Mouse (Mus musculus) layer of hippocampus, adult 2 months (tissue): ENCODE measurements around the gene Cript. TPM values are rescaled to one million over a fixed set of nuclear protein-coding genes. Genes with fewer than 3 reads are reported as not detected.
A peak's percentile ranks its signal among the peaks of the same experiment; 100 is the strongest.

Experiments used
- DNase-seq, 2 experiments: peaks; one replicate each; pipeline ENCODE4 v3.0.0; 2022; ENCODE audit warnings: low spot score in 2 of 2
- H3K27ac ChIP-seq: fragments of 200-600 bp; 2 replicates; pipeline ENCODE4 v1.8.1; 2022
- H3K4me3 ChIP-seq: fragments of 200-600 bp; 2 replicates; pipeline ENCODE4 v1.8.1; 2022; ENCODE audit warnings: mild to moderate bottlenecking
- CTCF ChIP-seq: fragments of 200-600 bp; conservative IDR thresholded peaks from 2 replicates; pipeline ENCODE4 v1.8.1; 2022; ENCODE audit warnings: antibody characterized with exemption, mild to moderate bottlenecking, moderate library complexity
- total RNA-seq, 2 experiments: library from RNA; stranded (reverse); gene quantifications; 2 replicates each; pipeline ENCODE4 v1.2.3; 2021

Gene Cript
- total RNA-seq, 2 experiments from 2014 or later, result 52.3 to 52.5 TPM

DNA sequence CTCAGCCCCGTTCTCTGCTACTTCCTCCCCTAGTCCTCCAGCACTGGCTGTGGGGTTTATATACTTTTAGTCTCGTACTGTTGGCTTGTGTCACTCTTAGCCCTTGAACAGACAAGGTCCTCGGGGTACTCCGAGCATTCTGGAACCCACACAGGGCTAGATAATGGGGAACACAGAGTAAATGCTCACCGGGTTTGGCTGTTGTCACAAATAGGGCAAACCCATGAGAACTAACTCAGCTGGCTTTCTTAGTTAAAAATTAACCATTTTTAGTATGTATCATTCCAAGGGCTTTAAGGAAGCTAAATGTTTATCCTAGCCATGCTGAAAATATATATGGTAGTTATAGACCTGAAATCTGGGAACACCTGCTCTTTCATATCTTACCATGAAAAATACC is 5.7 kb upstream of the Cript start:
- no peak overlapping the region for H3K4me3 ChIP-seq
- no peak for TF ChIP-seq CTCF
- no peak overlapping the region for H3K27ac ChIP-seq
- DNase-seq, result no peak

DNA sequence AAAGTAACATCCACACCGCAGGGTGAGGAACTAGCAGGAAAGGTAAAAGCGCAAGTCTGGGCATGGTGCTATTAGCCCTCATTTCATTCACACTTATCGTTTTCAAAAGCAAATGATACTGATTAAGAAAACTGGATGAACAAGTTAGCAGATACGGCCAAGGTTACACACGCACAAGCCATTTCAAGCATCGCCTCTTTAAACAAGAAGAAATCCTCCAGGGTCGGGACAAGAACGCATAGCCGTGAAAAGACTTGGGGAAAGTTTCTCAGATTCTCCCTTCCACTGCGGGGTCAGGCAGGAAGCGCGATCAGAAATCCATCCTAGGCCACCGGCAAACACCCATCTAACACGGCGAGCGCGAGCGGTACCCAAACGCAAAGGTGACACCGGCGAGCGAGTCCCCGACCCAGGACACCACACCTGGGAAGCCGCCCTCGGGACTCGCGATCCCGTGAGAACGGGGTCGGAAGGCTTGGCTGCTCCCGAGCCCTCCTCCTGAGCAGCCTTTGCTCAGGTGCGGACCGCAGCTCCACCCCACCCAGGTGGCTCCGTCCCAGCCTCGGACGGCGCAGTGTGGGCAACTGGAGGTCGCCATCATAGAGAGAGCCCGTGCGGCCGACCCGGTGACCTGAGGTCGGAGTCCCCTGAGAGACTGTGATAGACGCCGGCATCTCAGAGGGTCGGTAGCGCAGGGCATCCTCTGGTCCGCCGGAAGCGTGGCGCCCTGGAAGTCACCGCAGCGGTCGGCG is 683 bp upstream of the Cript start:
- Histone ChIP-seq H3K4me3 (peak overlapping the region; percentile 96), H3K27ac (peak overlapping the region; percentile 86)
- no peak for TF ChIP-seq CTCF
- DNase-seq, result no peak

DNA sequence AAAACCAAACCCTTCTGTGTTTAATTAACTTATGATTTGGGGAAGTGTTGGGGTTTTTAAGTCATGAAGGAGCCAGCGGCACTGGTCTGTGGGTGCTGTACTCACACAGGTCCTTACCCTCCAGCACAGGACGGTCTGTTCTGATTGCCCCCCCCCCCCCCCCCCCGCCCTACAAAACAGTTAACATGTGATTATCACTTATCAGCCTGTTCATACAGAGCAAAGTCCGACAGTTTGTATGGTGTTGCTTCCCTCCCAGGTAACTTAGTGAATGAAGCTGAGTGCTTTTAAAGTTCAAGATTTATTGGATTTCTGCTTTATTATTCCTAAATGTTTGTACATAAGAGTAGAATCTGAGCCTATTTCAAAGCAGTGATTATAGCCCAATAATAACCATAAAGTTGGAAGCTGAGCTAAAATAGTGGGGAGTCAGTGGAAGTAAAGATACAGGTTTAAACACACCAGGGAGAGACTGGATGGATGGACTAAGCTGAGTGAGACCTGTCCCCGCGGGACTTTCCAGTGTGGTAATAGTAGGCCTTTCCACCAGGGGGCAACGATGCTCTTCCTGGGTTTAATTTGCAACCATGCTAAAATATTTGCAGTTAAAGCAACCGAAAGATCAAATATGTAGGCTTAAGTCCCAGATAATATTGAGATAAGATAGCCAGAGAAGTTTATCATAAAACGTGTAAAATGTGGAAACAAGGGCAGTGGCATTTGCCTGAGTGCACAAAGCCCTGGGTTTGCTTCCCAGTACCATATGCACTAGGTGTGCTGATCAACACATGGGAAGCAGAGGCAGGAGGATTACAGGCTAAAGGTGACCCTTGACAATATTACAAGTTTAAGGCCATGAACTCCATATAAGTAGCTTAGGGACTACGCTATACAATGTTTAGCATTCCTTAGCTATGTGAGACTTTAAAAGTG is 11.1 kb downstream of the Cript start:
- Histone ChIP-seq H3K4me3 (no peak overlapping the region), H3K27ac (no peak overlapping the region)
- peak; percentile 89 for TF ChIP-seq CTCF
- peak in 1 of 2 experiments; percentile 45 for DNase-seq

DNA sequence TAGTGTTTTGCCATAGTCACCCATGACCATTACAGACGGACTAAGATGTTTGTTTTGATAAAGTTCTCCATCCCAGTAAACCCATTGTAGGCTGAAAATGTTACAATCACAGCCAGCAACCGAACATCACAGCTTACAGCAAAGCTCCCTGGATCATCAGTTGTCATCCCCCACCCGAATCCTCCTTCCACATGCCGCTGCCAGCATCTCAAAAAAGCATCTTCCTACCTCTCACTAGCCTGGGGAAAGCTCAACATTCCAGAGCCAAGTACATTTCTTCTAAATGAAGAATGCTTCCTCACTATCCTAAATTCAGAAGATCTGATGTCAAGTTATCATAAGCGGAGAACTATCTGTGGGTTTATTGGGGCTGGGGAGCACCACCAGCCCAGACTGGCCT is 13.1 kb downstream of the Cript start:
- no peak overlapping the region for H3K27ac ChIP-seq
- H3K4me3 ChIP-seq, result no peak overlapping the region
- TF ChIP-seq CTCF, result no peak
- DNase-seq, result no peak

DNA sequence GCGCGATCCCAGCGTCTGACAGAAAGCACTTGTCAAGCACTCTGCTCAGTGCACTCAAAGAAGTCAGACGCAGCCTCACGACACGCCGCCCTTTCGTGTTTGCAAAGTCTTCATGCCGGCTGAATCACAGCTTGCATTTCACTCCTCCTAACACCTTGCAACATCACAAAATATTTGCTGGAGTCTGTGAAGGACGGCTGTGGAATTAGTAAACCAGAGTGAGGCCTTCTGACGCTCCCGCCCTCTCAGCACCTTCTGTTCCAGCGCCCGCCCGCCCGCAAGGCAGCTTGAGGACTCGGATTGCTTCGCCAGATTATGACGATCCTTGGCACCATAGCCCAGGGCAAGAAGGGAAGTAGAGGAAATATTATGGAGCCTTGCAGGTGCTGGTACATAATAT is 16.4 kb downstream of the Cript start:
- TF ChIP-seq CTCF, result no peak
- Histone ChIP-seq H3K27ac (0 out of 2 replicates have a peak overlapping the region, but pooled peaks have one; percentile 2), H3K4me3 (peak overlapping the region; percentile 31)
- DNase-seq, result peak; percentile 47

DNA sequence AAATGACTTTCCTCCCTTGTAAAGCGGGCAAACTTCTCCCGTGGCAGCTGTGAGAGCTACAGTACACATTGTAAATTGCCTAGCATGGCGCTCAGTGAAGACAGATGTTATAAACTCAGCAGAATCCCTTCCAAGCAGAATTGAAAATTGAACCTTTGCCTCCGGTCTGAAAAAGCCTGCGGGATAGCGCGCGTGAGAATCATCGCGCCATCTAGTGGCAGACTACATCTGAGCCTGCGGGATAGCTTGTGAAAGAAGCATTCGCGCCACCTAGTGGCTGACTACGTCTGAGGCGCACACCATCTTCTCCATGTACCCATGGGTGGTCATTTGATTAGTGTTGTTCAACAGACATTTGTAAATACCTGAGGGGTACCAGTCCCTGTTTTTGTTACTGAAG is 19.0 kb downstream of the Cript start:
- peak; percentile 100 for TF ChIP-seq CTCF
- H3K4me3 ChIP-seq, result no peak overlapping the region

DNA sequence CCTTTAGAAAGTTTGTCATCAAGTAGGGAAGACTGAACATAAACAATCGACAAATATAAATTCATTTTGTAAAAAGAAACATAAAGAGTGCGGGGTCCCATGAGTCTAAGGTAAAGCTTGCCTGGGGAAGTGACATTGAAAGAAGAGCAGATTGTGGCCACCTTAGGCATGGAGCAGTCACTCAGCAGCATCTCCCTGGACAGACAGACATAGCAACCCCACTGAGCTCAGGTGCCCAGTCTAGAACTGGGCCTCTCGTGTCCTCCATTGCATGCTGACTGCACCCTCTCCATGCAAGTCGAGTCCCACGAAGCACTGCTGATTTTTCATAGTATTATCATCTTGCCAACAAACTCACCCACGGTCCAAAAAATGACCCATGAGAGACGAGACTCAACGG is 19.4 kb downstream of the Cript start:
- Histone ChIP-seq H3K27ac (no peak overlapping the region), H3K4me3 (no peak overlapping the region)
- TF ChIP-seq CTCF, result peak; percentile 1; the same call in 1 of the 2 replicates
- DNase-seq, result no peak

More for the DNA sequence above, 19.0 kb downstream of the Cript start:
- no peak overlapping the region for H3K27ac ChIP-seq
- peak; percentile 86 to 93 for DNase-seq

DNA sequence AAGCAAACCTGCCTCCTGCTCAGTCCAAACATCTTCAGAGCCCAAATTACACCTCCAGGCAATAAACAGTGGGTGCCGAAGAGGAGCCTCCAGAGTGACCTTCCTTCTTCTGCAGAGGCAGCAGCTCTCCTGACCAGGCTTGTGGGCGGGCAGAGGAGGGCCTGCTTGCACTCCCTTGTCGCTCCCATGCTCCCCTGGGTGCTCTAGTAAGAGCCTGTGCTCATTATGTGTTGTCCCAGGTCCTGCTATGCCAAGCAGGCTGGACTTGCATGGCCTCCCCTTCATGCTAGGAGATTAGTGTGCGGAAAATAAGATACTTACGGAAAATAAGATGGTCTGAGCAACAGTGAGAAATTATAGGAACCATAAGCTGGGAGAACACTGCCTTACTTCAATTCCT is 24.3 kb downstream of the Cript start:
- DNase-seq, result no peak
- no peak for TF ChIP-seq CTCF

DNA sequence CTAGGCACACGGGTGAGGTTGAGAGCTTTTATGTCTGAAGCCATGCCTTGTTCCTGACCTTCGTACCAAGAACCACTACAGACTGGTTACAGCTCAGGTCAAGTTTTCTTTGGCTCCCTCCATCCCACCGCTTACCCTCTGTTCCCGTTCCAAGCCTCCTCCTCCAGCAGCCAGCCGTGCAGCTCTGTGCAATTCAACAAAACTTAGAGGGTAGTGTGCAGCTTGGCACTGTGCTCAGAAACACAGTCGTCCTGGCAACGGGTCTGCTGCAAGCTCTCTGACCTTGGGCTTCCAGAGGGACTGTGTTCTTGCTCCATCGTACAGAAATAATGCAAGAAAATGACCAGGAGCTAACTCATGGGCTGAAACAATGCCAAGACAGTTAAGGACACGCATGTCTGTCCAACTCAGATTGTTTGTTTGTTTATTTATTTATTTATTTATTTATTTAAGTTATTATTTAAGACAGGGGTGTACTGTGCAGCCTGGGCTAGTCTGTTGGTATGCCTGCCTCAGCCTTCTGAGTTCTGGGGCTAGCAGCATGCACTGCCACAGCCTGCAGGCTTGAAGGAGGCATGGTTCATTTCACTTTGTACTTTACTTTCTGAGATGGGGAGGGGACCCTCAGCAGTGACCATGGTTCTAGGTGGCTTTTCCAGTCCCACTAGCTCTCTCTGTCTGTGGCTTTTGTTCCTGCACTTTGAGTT is 25.3 kb downstream of the Cript start:
- no peak overlapping the region; the same call in 1 of the 2 replicates for H3K4me3 ChIP-seq
- peak overlapping the region; percentile 37 for H3K27ac ChIP-seq
- TF ChIP-seq CTCF, result peak; percentile 28
- DNase-seq, result peak; percentile 44 to 61

More for the DNA sequence above, 24.3 kb downstream of the Cript start:
- Histone ChIP-seq H3K4me3 (no peak overlapping the region), H3K27ac (peak overlapping the region; percentile 37; the same call in 1 of the 2 replicates)

DNA sequence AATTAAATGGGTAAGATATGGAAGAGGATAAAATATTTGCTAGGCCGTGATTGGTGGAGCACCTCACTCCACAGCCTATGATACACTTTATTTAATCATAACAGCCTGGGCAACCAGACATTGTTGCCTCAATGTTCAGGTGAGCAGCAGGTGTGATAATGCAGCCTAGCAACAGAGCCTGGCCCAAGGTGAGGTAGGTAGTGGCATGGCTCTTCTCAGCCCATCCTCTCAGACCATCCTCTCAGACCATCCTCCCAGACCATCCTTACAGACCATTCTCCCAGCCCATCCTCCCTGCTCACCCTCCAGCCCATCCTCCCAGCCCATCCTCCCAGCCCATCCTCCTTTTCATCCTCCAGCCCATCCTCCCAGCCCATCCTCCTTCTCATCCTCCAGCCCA is 26.3 kb downstream of the Cript start:
- Histone ChIP-seq H3K27ac (no peak overlapping the region), H3K4me3 (no peak overlapping the region)
- no peak for DNase-seq
- no peak for TF ChIP-seq CTCF

DNA sequence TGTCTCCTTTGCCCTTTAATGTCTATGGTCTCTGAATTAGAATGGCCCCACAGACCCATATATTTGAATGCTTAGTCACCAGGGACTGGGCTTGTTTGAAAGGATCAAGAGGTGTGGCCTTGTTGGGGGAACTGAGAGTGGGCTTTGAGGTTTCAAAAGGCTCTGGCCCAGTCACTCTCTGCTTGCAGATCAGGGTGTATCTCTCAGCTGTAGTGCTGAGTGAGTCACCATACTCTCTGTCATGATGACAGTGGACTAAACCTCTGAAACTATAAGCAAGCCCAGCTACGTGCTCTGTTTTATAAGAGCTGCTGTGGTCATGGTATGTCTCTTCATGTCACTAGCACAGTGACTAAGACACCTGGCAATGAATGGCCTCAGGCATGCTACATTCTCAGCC is 27.1 kb downstream of the Cript start:
- Histone ChIP-seq H3K4me3 (no peak overlapping the region), H3K27ac (no peak overlapping the region)
- TF ChIP-seq CTCF, result no peak
- no peak for DNase-seq

DNA sequence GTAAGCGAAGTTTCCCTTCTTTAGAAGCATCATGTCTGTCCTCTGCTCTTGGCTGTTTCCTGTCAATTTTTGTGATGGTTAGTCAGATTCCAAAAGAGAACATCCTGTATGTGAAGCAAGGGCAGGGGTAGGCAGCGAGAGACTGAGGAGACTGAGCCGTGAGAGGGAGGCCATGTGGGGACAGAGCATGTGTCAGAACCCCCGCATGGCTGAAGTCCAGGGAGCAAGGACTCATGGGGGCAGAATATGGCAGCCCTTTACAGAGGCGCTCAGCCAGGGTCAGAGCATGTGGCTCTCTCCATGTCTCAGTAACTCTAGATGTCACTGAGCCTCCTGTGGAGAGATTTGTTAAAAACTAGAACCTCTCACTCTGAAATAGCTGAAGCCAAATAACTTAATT is 28.6 kb downstream of the Cript start:
- peak overlapping the region; percentile 89; the same call in 1 of the 2 replicates for H3K27ac ChIP-seq
- no peak overlapping the region for H3K4me3 ChIP-seq
- no peak for DNase-seq
- TF ChIP-seq CTCF, result no peak

DNA sequence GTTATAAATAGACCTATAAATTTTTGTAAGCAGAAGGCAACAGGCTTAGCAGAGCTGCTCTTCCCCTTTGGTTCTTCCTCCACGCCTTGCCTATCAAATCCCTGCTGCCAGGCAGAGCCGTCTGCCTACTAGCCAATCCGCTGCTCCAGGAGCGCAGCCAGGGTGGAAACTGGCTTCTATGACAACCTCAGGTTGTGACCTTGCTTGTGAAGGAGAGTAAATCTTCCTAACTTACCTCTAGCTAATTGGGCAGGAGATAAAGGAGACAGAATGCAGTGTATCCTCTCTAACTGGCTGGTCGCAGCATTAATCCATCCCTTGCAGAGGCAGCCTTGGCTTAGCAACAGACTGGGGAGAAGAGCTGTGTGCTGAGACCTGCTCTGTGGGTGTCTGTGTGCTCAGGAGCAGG is 29.7 kb downstream of the Cript start:
- Histone ChIP-seq H3K27ac (peak overlapping the region; percentile 89), H3K4me3 (no peak overlapping the region)
- peak; percentile 42 to 55 for DNase-seq
- TF ChIP-seq CTCF, result no peak
